Mouse (Mus musculus): ENCODE measurements at regions not wholly inside any gene's neighbourhood (a gene's known extent, or its start where the extent isn't known, plus 50 kb on each side); places are given as distances from the start of the nearest gene placed in this dataset.

GRCm38 (mm10) chr3:56590071-56590470, 406.6 kb upstream of the Nbea start:
- DNase-seq, result no peak

GRCm38 (mm10) chr3:56575422-56575821, 391.9 kb upstream of the Nbea start:
- DNase-seq, result no peak

DNA sequence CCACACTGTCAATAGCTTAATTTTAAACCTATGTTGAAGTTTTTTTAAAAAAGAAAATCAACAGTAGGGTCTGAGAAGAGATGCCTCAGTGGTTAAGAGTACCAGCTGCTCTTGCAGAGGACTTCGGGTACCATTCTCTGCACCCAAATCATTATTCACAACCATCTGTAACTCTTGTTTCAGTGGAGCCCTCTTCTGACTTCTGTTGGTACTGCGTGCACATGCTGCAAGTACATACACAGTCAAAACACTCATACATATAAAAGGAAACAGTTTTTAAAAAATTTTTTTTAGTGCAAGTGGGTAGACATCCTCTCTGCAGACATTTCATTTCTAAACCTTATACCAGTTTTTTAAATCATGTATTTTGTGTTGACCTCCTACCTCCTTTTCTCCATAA, 352.7 kb upstream of the Nbea start:
- DNase-seq, result no peak

DNA sequence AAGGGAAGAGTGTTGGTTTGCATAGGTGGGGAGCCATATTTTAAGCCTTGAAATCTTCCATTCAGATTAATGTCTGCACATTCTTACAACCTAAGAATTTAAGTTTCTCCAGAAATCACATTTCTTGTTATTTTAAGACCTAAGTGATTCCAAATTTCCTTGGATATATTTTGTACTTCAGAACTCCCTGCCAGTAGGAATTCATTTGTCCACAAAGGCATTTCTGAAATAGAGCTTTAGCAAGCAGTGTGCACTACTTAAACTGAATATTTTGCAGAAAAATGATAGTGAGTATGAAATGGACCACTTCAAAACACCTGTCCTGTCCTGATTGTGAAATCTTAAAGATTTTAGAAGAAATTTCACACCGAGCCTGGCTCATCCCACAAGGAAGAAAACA, 320.9 kb upstream of the Nbea start:
- no peak for DNase-seq

- DNase-seq, result no peak
Measured at GRCm38 (mm10) chr3:56499301-56499700, 315.8 kb upstream of the Nbea start.

- no peak for DNase-seq
Measured at GRCm38 (mm10) chr3:56493937-56494336, 310.4 kb upstream of the Nbea start.

- no peak for DNase-seq
Measured at GRCm38 (mm10) chr3:56489154-56489553, 305.7 kb upstream of the Nbea start.

DNA sequence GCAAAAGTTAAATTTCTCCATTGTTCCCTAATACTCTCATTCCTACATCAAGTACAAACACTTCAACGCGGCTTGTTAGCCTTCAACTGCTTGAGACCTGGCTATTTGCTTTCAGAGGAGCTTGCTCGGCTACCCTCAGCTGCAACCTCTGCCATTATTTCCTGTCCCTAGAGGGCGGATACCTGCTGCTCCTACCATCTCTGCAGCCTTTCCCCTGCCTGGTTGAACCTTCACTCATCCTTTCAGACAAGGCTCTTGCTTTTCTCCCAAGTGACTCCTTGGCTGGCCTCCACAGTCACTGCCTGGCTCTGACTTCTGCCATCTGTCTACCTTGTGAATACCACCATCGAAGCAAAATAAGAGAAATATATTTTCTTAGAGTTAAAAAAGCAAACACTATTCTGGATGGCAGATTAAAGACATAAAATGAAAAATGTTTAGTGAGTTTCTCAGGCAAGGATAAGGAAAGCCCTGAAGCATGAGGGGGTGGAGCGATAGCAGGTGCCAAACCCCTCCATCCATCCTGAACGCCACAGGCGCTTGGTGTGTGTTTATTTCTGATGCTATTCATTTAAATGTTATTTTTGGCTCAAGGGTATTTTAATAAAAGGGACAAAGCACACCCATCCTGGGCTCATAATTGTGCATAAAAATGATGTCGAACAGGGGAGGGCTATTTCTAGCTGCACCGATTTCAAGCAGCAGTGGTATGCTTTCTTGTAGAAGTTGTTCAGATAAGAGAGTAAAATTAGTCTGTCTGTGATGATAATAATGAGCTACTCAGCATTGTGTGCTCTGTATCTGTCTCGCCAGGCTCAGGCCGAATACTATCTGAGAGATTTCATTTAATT, 302.3 kb upstream of the Nbea start:
- DNase-seq, result peak; percentile 70 to 81

GRCm38 (mm10) chr3:56484096-56484495, 300.6 kb upstream of the Nbea start:
- peak; percentile 17 to 31 for DNase-seq

DNA sequence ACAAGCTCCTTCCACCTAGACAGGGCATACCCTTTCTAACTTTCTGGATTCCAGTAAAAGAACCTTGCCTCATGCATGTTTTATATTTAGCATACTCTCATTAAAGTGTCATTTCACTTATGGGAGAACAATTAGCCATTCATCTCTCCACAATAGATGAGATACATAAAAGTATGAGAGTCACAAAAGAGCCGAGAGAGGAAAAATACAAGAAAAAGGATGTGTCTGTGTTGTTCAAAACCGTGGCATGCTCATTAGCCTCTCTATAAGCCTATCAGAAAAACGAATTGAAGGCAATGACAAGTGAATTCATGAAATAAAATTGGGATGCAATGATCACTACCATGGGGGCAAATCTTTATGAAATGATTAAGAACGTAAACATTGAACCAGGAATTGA, 299.9 kb upstream of the Nbea start:
- no peak for DNase-seq

GRCm38 (mm10) chr3:56479529-56479928, 296.0 kb upstream of the Nbea start:
- no peak for DNase-seq

DNA sequence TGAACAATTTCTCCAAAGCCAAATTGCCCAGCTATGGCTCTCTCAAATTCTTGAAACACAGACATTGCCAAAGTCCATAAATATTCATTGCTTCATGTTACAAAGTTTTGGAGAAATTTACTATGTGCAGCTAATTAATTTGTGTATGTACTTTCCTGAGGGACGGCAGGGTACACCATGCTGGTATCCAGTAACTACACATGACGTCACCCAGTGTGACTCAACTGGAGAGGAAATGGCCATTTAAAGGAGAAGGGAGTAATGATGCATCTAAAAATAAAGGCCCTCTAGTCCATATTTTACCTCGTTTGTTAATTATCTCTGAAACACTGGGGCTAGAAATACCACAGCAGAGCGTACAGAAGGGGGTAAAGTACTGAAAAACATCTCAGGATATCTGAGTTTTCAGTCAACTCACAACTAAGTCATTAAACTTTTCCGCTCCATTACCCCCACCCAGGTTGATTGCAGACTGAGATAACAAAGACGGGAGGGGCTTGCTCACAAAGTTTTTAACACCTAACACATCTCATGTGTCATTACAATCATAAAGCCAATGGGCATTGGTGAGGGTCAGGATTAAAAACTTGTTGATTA, 295.1 kb upstream of the Nbea start:
- DNase-seq, result no peak

DNA sequence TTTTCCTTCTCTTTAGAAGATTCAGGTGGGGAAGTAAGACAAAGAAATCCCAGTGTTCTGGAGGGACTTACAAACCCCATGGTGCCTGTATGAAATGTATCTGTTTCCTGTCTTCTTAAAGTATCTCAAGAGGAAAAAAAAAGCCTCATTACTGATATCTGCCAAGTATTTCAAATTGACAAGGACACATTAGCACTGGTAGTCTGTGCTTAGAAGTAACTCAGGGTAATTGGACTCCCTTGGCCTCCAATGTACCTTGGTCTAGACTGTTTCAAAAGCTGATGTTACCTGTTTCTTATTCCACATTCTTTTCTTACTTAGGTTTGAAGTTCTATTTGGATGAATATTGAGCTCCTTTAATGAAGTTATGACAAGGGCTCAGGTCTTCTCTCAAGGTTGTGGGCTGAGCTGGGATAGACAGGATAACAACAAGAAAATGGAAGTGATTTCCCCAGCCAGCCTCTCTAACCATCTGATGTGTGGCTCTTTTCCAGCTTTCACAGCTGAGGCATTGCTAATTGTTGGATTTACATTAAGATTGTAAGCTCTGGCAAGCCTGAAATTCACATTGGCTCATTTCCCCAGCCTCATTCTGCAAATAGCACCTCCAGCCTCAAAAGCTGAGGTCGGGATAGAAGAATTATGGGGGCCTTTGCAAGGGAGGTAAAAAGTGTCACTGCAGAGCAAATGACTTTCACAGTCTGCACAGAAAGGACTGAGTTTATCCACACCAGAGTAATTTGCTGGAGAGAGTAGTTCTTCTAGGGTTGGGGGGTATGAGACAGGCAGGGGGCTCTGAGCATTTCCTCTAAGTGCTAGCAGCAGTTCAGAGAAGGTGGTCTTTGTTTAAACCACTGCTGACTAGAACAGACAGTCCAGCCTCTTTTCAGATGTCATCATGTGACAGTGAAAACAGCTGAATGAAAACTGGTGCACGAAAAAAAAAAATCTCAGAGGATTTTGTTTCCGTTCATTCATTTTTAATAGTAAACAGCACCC, 292.3 kb upstream of the Nbea start:
- DNase-seq, result no peak

- no peak for DNase-seq
Measured at GRCm38 (mm10) chr3:56472651-56473050, 289.1 kb upstream of the Nbea start.

- no peak for DNase-seq
Measured at GRCm38 (mm10) chr3:56471823-56472222, 288.3 kb upstream of the Nbea start.

GRCm38 (mm10) chr3:56471185-56471584, 287.7 kb upstream of the Nbea start:
- DNase-seq, result no peak

- DNase-seq, result no peak
Measured at GRCm38 (mm10) chr3:56457625-56458024, 274.1 kb upstream of the Nbea start.

DNA sequence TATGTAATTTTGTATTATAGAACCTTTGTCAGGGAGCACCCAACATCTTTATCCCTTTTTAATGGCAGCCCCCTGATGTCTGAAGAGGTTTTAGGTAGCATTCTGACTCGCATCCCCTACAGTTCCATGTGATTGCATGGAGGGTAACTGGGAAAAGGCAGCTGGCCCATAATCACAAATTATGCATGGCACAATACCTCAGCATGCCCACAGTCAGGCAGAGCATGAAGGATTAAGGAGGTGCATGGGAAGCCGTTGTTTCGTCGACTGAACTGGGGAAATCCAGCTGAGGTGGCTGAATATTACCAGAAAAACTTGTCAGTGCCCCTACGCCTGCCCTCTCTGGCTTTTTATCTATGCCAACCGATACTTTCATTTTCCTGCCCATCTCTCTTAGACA, 272.8 kb upstream of the Nbea start:
- no peak for DNase-seq

- DNase-seq, result no peak
Measured at GRCm38 (mm10) chr3:56438900-56439299, 255.4 kb upstream of the Nbea start.

- no peak for DNase-seq
Measured at GRCm38 (mm10) chr3:56438020-56438747, 254.7 kb upstream of the Nbea start.

DNA sequence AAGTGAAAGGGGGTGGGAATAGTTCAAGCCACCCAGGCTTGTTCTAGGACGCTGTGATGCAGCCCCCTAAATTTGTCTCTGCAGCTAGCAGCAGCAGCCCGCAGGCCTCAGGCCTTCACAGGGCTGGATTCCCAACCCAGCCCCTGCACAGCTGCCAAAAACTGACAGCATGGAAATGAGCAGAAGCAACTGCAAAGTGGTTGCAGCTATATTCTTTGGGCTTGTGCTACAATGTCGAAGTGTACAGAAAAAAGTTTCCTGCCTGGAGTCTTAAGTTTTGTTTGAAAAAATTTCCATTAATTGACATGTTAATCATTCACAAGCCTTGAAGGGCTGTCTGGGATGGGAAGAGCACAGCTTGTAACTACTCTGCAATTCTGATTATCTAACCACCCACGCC, 253.6 kb upstream of the Nbea start:
- DNase-seq, result no peak

DNA sequence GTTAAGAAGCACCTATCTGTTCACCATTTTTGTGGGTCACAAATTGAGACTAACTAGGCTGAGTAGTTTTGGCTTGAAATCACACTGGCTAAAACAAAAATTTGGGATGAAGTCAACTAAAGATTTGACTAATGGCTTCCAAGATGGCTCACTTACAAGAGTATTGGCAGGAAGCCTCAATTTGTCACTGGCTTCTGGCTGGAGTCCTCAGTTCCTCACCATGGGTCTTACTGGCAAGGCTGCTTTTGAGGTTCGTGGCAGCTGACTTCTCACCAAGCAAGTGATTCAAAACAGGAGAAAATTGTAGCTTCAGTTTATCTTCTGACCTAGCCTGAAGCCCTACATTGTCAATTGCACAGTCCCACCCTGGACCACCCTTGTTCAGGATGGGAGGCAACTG, 250.0 kb upstream of the Nbea start:
- peak; percentile 23 to 46 for DNase-seq

GRCm38 (mm10) chr3:56427201-56427600, 243.7 kb upstream of the Nbea start:
- no peak for DNase-seq
